Mouse (Mus musculus) forebrain, embryonic 11.5 days (tissue): ENCODE data around the gene Gm20503. TPM values are rescaled to one million over a fixed set of nuclear protein-coding genes. Genes with fewer than 3 reads are reported as not detected.

Experiments
- ATAC-seq: fragments of 200-750 bp; cut with Nextera tagmentation; replicated peaks from 2 replicates; pipeline ENCODE4 v1.8.0; 2017; ENCODE audit warnings: moderate TSS enrichment; ENCODE audit not compliant: low FRiP score
- DNase-seq: peaks from one replicate; pipeline ENCODE4 v3.0.0-alpha.2; 2017; ENCODE audit warnings: low spot score
- H3K27ac ChIP-seq: fragments of 300-500 bp; sonication (generic); 2 replicates; pipeline ENCODE4 v1.5.1; 2014; ENCODE audit warnings: low read depth, low read length
- H3K27me3 ChIP-seq: fragments of 300-500 bp; sonication (generic); 2 replicates; pipeline ENCODE4 v1.6.1; 2014; ENCODE audit warnings: mild to moderate bottlenecking, low read length, mixed read lengths; ENCODE audit not compliant: control insufficient read depth, insufficient read depth
- H3K36me3 ChIP-seq: fragments of 300-500 bp; sonication (generic); 2 replicates; pipeline ENCODE4 v1.6.1; 2014; ENCODE audit warnings: mild to moderate bottlenecking, low read length, moderate library complexity, mixed read lengths; ENCODE audit not compliant: control insufficient read depth, insufficient read depth
- H3K4me1 ChIP-seq: fragments of 300-500 bp; sonication (generic); replicated peaks from 2 replicates; pipeline ENCODE4 v1.6.1; 2014; ENCODE audit warnings: low read length, mixed read lengths; ENCODE audit not compliant: control insufficient read depth, insufficient read depth
- H3K4me2 ChIP-seq: fragments of 300-500 bp; sonication (generic); 2 replicates; pipeline ENCODE4 v1.6.1; 2014; ENCODE audit warnings: low read depth, mild to moderate bottlenecking, low read length, moderate library complexity, mixed read lengths; ENCODE audit not compliant: severe bottlenecking
- H3K4me3 ChIP-seq: fragments of 300-500 bp; sonication (generic); 2 replicates; pipeline ENCODE4 v1.5.1; 2014; ENCODE audit warnings: low read depth, low read length
- H3K9ac ChIP-seq: fragments of 300-500 bp; sonication (generic); 2 replicates; pipeline ENCODE4 v1.6.1; 2014; ENCODE audit warnings: low read length
- H3K9me3 ChIP-seq: fragments of 300-500 bp; sonication (generic); 2 replicates; pipeline ENCODE4 v1.6.1; 2016; ENCODE audit warnings: low read length, mixed read lengths; ENCODE audit not compliant: control insufficient read depth
- WGBS: fragments of 180-500 bp; shearing (Covaris S2); extraction: QIAGEN DNeasy Blood & Tissue Kit; methylation state at CpG from one replicate; pipeline ENCODE4 v1.1.7; 2014; 5-methylcytosine and 5-hydroxymethylcytosine counted together
- polyA plus RNA-seq: library from polyadenylated mRNA; unstranded; fragments of >200 nt; fragmentation: Nextera tagmentation; extraction: Ambion mirVana; gene quantifications from 2 replicates; pipeline ENCODE4 v1.2.1, GENCODE M21; 2014

Gm20503 gene
- 6.5 and 7.0 TPM in 2 replicates for polyA plus RNA-seq

DNA sequence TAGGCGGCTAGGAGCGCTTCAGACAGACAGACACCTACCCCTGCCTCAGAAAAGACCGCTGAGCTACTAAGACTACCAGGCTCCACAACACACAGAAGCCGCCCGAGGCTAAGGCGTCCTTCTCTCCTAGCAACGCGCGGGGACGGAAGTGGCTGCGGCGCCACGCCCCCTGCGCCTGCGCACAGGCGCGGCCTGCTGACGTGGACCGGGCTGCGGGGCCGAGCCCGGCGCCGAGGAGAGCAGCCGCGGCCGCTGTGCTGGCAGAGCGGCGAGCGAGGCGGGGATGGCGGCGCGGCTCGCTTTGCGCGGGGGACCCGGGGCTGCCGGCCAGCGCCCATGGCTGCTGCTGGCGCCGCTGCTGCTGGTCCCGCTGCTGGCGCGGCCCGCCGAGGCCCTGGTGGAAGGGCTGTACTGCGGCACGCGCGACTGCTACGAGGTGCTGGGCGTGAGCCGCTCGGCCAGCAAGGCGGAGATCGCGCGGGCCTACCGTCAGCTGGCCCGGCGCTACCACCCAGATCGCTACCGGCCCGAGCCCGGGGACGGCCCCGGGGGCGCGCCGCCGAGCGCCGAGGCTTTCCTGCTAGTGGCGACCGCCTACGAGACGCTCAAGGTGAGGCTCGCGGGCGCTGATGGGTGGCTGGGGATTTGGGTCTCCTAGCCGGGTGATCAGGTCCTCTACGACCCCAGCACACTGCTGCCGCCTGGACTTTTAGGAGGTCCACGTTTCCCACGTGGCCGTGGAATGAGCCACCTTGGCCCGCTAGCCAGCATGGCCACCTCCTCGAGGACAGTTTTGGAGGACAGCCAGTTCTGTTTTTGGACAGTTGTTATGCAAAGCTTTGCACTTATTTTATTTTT, at the start of gene Gm20503:
Gene Gm20503 (plus strand): TSS at position 263 of the 858 bp plus-strand sequence.
- H3K9me3 ChIP-seq, result no peaks in the 10 kb centered on the region
- H3K4me1 ChIP-seq, result peaks cover 5% of the 10 kb centered on the region; the same call in 1 of the 2 replicates
- H3K36me3 ChIP-seq, result no peaks in the 10 kb centered on the region
- ATAC-seq (peak; percentile 99), DNase-seq (peak; percentile 95)
- H3K4me2 ChIP-seq, result peak within 1 kb of the TSS; percentile 87
- under 1% methylated on average over 73 of the region's 89 CpGs for WGBS
- peak within 1 kb of the TSS; percentile 88 for H3K9ac ChIP-seq
- H3K27ac ChIP-seq, result peak within 1 kb of the TSS; percentile 68
- no peaks in the 10 kb centered on the region for H3K27me3 ChIP-seq
- peak within 1 kb of the TSS; percentile 85 for H3K4me3 ChIP-seq

DNA sequence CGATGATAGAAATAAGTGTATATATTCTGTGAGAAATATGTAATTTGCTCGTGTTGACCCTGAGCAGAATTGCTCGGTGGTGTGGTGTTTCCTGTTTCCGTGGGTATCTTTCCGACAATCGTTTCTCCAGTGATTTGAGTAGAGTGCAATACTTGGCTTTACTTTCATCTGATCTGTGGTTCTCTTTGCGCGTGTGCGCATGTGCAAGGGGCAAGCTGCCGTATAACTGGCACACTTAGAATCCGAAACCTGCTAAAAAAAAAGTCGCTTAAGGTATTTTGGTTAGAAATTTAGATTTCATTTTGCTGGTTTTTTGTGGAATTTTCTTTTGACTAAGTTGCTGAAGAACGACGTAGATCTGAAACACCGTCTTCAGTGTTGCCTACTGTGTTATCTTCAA, 41.3 kb upstream of the Gm20503 start:
- no peak for DNase-seq
- Histone ChIP-seq H3K4me3 (no peak overlapping the region), H3K9ac (no peak overlapping the region), H3K36me3 (no peaks in the 10 kb centered on the region), H3K9me3 (no peaks in the 10 kb centered on the region), H3K27me3 (no peaks in the 10 kb centered on the region), H3K4me1 (no peaks in the 10 kb centered on the region), H3K27ac (no peak overlapping the region), H3K4me2 (no peak overlapping the region)
- 93% methylated on average over 15 of the region's 15 CpGs for WGBS
- no peak for ATAC-seq

GRCm38 (mm10) chr4:58963271-58963670, 39.7 kb upstream of the Gm20503 start:
- H3K9ac ChIP-seq, result no peak overlapping the region
- no peaks in the 10 kb centered on the region for H3K4me1 ChIP-seq
- no peak overlapping the region for H3K27ac ChIP-seq
- H3K36me3 ChIP-seq, result no peaks in the 10 kb centered on the region
- ATAC-seq (no peak), DNase-seq (no peak)
- 89% methylated on average over 4 of the region's 4 CpGs for WGBS
- H3K27me3 ChIP-seq, result no peaks in the 10 kb centered on the region
- H3K9me3 ChIP-seq, result no peaks in the 10 kb centered on the region
- no peak overlapping the region for H3K4me3 ChIP-seq
- H3K4me2 ChIP-seq, result no peak overlapping the region

- H3K36me3 ChIP-seq, result no peaks in the 10 kb centered on the region
- H3K9ac ChIP-seq, result no peak overlapping the region
- no peaks in the 10 kb centered on the region for H3K9me3 ChIP-seq
- no peaks in the 10 kb centered on the region for H3K27me3 ChIP-seq
- no peak overlapping the region for H3K4me3 ChIP-seq
- no peaks in the 10 kb centered on the region for H3K4me1 ChIP-seq
- 89% methylated on average over 1 of the region's 1 CpGs for WGBS
- H3K4me2 ChIP-seq, result no peak overlapping the region
- ATAC-seq (no peak), DNase-seq (no peak)
- H3K27ac ChIP-seq, result no peak overlapping the region
Observed at GRCm38 (mm10) chr4:58965136-58965535, 37.9 kb upstream of the Gm20503 start.

- no peaks in the 10 kb centered on the region for H3K36me3 ChIP-seq
- H3K27me3 ChIP-seq, result no peaks in the 10 kb centered on the region
- no peak for DNase-seq
- WGBS, result 91% methylated on average over 4 of the region's 4 CpGs
- ATAC-seq, result no peak
- H3K4me1 ChIP-seq, result no peaks in the 10 kb centered on the region
- H3K9me3 ChIP-seq, result no peaks in the 10 kb centered on the region
- no peak overlapping the region for H3K4me2 ChIP-seq
- H3K4me3 ChIP-seq, result no peak overlapping the region
- H3K9ac ChIP-seq, result no peak overlapping the region
- no peak overlapping the region for H3K27ac ChIP-seq
Observed at GRCm38 (mm10) chr4:58970678-58971077, 32.3 kb upstream of the Gm20503 start.

- H3K36me3 ChIP-seq, result no peaks in the 10 kb centered on the region
- no peak overlapping the region for H3K27ac ChIP-seq
- DNase-seq, result no peak
- no peaks in the 10 kb centered on the region for H3K27me3 ChIP-seq
- ATAC-seq, result no peak
- no peak overlapping the region for H3K4me3 ChIP-seq
- H3K4me1 ChIP-seq, result no peaks in the 10 kb centered on the region
- H3K9me3 ChIP-seq, result no peaks in the 10 kb centered on the region
- H3K4me2 ChIP-seq, result no peak overlapping the region
- WGBS, result 82% methylated on average over 5 of the region's 5 CpGs
- H3K9ac ChIP-seq, result no peak overlapping the region
Observed at GRCm38 (mm10) chr4:58975711-58976110, 27.3 kb upstream of the Gm20503 start.

GRCm38 (mm10) chr4:58981421-58981820, 21.6 kb upstream of the Gm20503 start:
- no peak overlapping the region for H3K27ac ChIP-seq
- H3K9ac ChIP-seq, result no peak overlapping the region
- 0 out of 2 replicates have a peak, but pooled peaks cover 3% of the 10 kb centered on the region for H3K4me1 ChIP-seq
- 77% methylated on average over 6 of the region's 6 CpGs for WGBS
- no peaks in the 10 kb centered on the region for H3K9me3 ChIP-seq
- H3K27me3 ChIP-seq, result no peaks in the 10 kb centered on the region
- H3K36me3 ChIP-seq, result no peaks in the 10 kb centered on the region
- no peak for DNase-seq
- no peak for ATAC-seq
- H3K4me2 ChIP-seq, result no peak overlapping the region
- no peak overlapping the region for H3K4me3 ChIP-seq

- WGBS, result 82% methylated on average over 8 of the region's 8 CpGs
Observed at GRCm38 (mm10) chr4:58982806-58983205, 20.2 kb upstream of the Gm20503 start.

More at GRCm38 (mm10) chr4:58982806-58983205, 20.2 kb upstream of the Gm20503 start:
- H3K4me3 ChIP-seq, result no peak overlapping the region
- no peak for DNase-seq
- H3K4me1 ChIP-seq, result peaks cover 4% of the 10 kb centered on the region; the same call in 1 of the 2 replicates
- H3K4me2 ChIP-seq, result no peak overlapping the region
- H3K27me3 ChIP-seq, result no peaks in the 10 kb centered on the region
- ATAC-seq, result no peak
- no peaks in the 10 kb centered on the region for H3K9me3 ChIP-seq
- no peak overlapping the region for H3K27ac ChIP-seq
- no peaks in the 10 kb centered on the region for H3K36me3 ChIP-seq
- H3K9ac ChIP-seq, result no peak overlapping the region
